Mouse (Mus musculus) lung, embryonic 15.5 days (tissue): Measurements from ENCODE around the gene Usp7. TPM values are rescaled to one million over a fixed set of nuclear protein-coding genes. Genes with fewer than 3 reads are reported as not detected.

ENCODE experiments used
- ATAC-seq: fragments of 200-750 bp; cut with Nextera tagmentation; 2 replicates; pipeline ENCODE4 v1.8.0; 2017; ENCODE audit warnings: moderate number of reproducible peaks, borderline replicate concordance; ENCODE audit not compliant: low FRiP score, low TSS enrichment; ENCODE audit errors: extremely low read depth
- H3K27ac ChIP-seq: fragments of 300-500 bp; sonication (generic); 2 replicates; pipeline ENCODE4 v1.5.1; 2015; ENCODE audit warnings: moderate library complexity, mild to moderate bottlenecking, inconsistent platforms
- H3K27me3 ChIP-seq: fragments of 300-500 bp; sonication (generic); 2 replicates; pipeline ENCODE4 v1.6.1; 2015; ENCODE audit warnings: inconsistent platforms
- H3K36me3 ChIP-seq: fragments of 300-500 bp; sonication (generic); 2 replicates; pipeline ENCODE4 v1.6.1; 2015; ENCODE audit warnings: inconsistent platforms
- H3K4me1 ChIP-seq: fragments of 300-500 bp; sonication (generic); 2 replicates; pipeline ENCODE4 v1.6.1; 2015; ENCODE audit warnings: inconsistent platforms
- H3K4me2 ChIP-seq: fragments of 300-500 bp; sonication (generic); 2 replicates; pipeline ENCODE4 v1.6.1; 2015; ENCODE audit warnings: inconsistent platforms, mild to moderate bottlenecking, moderate library complexity
- H3K4me3 ChIP-seq: fragments of 300-500 bp; sonication (generic); 2 replicates; pipeline ENCODE4 v1.5.1; 2015; ENCODE audit warnings: mild to moderate bottlenecking, inconsistent platforms
- H3K9ac ChIP-seq: fragments of 300-500 bp; sonication (generic); 2 replicates; pipeline ENCODE4 v1.6.1; 2015; ENCODE audit warnings: inconsistent platforms
- H3K9me3 ChIP-seq: fragments of 300-500 bp; sonication (generic); 2 replicates; pipeline ENCODE4 v1.6.1; 2016; ENCODE audit warnings: inconsistent platforms
- WGBS: fragments of 180-500 bp; shearing (Covaris S2); methylation state at CpG from one replicate; pipeline ENCODE4 v1.1.7; 2015; 5-methylcytosine and 5-hydroxymethylcytosine counted together
- polyA plus RNA-seq: library from polyadenylated mRNA; unstranded; fragments of >200 nt; fragmentation: Nextera tagmentation; extraction: Ambion mirVana; gene quantifications from 2 replicates; pipeline ENCODE4 v1.2.1, GENCODE M21; 2015

Usp7 gene
- polyA plus RNA-seq, 1 experiment from 2014 or later = 24.8 TPM

DNA sequence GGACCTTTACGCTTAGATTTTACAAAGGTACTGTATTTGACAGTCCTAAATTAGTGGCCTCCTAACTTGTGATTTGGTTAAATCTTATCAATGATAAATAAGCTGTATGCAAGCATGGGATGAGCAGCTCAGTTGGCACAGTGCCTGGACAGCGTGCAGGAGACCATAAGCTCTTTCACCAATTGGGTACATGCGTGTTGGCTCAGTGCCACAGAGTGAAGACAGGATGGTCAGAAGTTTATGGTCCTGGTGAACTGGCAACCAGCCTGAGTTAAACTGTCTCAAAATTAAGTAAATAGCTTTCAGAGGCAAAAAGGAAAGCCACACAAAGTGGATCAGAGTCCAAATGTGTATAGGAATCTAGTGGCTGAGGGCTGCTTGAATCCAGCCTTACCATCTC is 91.5 kb downstream of the Usp7 start:
- Histone ChIP-seq H3K27ac (no peak overlapping the region), H3K4me2 (no peak overlapping the region), H3K9me3 (no peaks in the 10 kb centered on the region), H3K4me1 (no peaks in the 10 kb centered on the region), H3K36me3 (peaks cover 92% of the 10 kb centered on the region), H3K9ac (no peak overlapping the region), H3K27me3 (no peaks in the 10 kb centered on the region), H3K4me3 (no peak overlapping the region)
- no peak for ATAC-seq
- WGBS = 57% methylated on average over 3 of the region's 3 CpGs

DNA sequence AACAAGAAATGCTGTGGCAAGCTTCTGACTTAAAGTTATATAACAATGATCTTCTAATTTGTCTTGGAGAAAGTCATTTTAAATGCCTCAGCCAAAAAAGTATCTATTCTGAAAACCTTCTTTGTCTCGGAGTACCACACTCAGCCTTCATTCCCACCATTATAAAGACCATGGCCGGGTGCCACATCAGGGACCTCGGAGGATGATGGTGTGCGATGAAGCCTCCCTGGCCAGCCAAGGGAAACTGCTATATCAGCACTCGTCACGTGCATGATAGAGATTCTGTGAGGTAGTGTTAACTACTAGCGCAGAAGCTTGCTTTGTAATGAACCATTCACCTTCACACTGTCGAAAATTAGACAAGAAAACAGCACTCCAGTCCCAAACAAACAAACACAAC is 92.6 kb downstream of the Usp7 start:
- peaks cover 93% of the 10 kb centered on the region for H3K36me3 ChIP-seq
- 87% methylated on average over 8 of the region's 8 CpGs for WGBS
- H3K9ac ChIP-seq = no peak overlapping the region
- H3K9me3 ChIP-seq = no peaks in the 10 kb centered on the region
- H3K27me3 ChIP-seq = no peaks in the 10 kb centered on the region
- no peak for ATAC-seq
- no peaks in the 10 kb centered on the region for H3K4me1 ChIP-seq
- H3K4me2 ChIP-seq = no peak overlapping the region
- no peak overlapping the region for H3K27ac ChIP-seq
- no peak overlapping the region for H3K4me3 ChIP-seq

DNA sequence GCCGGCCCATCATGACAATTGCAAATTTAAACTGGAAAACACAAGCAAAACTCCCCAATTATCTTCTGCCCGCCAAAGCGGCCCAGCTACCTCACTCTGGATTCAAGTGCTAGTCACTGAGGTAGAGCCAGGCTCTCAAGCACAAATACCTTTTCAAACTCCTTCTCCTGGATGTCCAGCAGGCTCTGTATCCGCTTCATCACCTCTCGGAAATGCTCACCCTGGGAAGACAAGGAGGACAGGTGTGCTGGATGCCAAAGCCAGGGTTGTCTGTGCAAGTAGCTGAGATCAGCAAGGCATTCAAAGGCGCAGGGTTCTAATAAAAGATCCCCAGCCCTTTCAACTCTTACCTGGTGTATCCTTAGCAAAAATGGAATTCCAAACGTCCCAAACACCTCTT is 100.9 kb downstream of the Usp7 start:
- H3K27ac ChIP-seq = no peak overlapping the region
- no peak for ATAC-seq
- H3K9ac ChIP-seq = no peak overlapping the region
- no peaks in the 10 kb centered on the region for H3K9me3 ChIP-seq
- 86% methylated on average over 7 of the region's 7 CpGs for WGBS
- peaks cover 82% of the 10 kb centered on the region for H3K36me3 ChIP-seq
- H3K4me2 ChIP-seq = no peak overlapping the region
- no peak overlapping the region for H3K4me3 ChIP-seq
- H3K27me3 ChIP-seq = no peaks in the 10 kb centered on the region
- H3K4me1 ChIP-seq = no peaks in the 10 kb centered on the region

DNA sequence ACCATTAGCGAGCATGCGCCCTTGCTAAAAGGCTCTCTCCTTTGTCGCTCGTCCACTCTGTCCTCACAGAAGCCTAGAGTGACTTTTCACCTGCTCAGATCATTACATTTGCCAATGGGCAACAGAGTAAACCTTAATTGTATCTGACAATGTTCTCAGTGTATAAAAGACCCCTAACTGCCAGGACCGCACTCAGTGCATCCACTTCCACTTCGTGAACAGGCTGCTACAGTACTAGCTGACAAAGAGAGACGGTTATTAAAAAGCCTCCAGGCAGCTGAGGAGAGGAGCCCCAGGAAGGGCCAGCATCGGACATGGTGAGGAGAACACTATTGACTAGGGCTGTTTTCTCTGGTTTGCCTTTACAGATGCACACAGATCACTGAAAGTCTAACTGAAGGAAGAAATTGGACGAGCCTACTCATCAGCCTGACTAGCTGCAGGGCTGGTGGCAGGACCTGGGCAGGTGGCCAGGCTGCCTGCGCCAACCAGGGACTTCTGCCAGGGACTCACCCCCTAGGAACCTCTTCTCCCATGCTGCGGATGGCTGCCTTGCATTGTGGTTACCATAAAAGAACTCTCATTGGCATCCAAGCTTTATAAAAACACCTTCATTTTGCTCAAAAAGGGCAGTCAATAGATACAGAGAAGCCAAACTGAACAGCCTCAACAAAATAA is 102.0 kb downstream of the Usp7 start:
- Histone ChIP-seq H3K4me3 (no peak overlapping the region), H3K36me3 (peaks cover 75% of the 10 kb centered on the region)
- no peak for ATAC-seq

GRCm38 (mm10) chr16:8687559-8688112 is 104.5 kb downstream of the Usp7 start:
- no peak overlapping the region for H3K4me2 ChIP-seq
- peaks cover 52% of the 10 kb centered on the region for H3K36me3 ChIP-seq
- no peak for ATAC-seq
- H3K27me3 ChIP-seq = no peaks in the 10 kb centered on the region
- H3K4me3 ChIP-seq = no peak overlapping the region
- no peak overlapping the region for H3K9ac ChIP-seq
- no peaks in the 10 kb centered on the region for H3K4me1 ChIP-seq
- no peak overlapping the region for H3K27ac ChIP-seq
- H3K9me3 ChIP-seq = no peaks in the 10 kb centered on the region

More for the DNA sequence above, 102.0 kb downstream of the Usp7 start:
- 87% methylated on average over 11 of the region's 11 CpGs for WGBS
- H3K4me1 ChIP-seq = no peaks in the 10 kb centered on the region
- H3K27me3 ChIP-seq = no peaks in the 10 kb centered on the region
- H3K27ac ChIP-seq = no peak overlapping the region
- H3K9ac ChIP-seq = no peak overlapping the region
- no peak overlapping the region for H3K4me2 ChIP-seq
- no peaks in the 10 kb centered on the region for H3K9me3 ChIP-seq

DNA sequence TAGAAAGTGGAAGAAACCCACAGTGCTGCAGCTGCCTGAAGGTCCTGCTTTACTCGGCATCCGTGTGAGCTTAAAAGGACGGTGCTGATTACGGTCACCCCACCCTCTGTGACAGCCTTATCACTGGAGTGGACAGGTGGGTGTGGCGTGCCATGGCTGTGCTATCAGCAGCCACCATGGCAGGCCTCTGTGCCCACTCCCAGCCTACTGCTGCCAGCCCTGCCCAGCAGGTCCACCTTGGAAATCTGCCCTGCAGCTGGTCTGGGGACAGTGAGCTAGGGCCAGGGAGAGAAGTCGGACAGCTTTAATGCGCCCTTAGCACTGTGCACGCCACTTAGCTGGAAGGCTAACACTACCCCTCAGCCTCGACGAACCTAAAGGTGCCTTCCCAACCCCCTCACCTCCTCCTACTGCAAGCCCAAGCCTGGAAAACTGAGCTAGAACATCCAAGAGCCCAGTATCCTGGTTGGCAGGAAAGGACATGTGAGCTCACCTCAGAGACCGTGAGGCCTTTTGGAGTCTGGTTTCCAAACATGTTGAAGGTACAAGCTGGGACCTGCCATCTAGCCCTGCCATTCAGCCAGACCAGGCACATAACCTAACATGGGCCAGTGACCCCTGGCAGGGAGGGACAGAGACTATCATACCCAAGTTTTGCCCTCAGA is 105.1 kb downstream of the Usp7 start:
- Histone ChIP-seq H3K27ac (no peak overlapping the region), H3K9ac (no peak overlapping the region), H3K9me3 (no peaks in the 10 kb centered on the region), H3K27me3 (no peaks in the 10 kb centered on the region), H3K36me3 (peaks cover 46% of the 10 kb centered on the region), H3K4me2 (no peak overlapping the region), H3K4me3 (no peak overlapping the region), H3K4me1 (no peaks in the 10 kb centered on the region)
- ATAC-seq = peak; percentile 74
- WGBS = 79% methylated on average over 11 of the region's 11 CpGs

DNA sequence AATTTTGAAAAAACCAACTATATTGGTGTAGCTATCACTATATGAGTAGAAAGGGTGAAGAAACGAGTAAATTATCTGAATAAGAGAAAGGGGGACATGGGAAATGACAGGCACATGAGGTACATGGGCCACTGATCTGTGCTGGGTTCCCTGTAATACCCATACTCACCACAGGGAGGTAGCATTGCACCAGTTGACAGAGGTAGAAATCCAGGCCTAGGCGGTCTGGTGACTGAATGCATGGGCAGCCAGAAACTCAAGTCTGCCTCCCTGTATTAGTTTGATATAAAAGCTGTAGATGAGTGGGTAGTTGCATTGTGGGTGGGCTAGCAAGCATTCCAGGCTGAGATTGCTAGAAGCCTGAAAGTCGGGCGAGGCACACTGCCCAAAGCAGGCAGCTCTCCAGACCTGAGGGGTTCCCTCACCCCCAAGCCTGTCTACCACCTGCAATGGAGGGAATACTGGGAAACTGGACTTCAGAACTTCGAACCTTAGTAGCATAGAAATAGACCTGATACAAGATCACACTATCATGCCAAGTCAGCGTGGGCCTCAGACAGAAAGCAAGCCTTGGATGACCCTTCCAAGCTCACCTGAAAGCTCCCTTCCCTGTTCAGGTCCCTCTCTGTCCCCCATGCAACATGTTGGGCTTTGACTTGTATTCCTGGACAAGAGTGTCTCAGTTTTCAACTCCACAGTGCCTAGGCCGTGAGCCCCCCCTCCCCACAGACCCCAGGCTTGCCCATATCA is 105.8 kb downstream of the Usp7 start:
- H3K36me3 ChIP-seq = peaks cover 39% of the 10 kb centered on the region
- H3K4me3 ChIP-seq = no peak overlapping the region
- no peaks in the 10 kb centered on the region for H3K27me3 ChIP-seq
- H3K9me3 ChIP-seq = no peaks in the 10 kb centered on the region
- no peak overlapping the region for H3K9ac ChIP-seq
- ATAC-seq = peak; percentile 66; the same call in 1 of the 2 replicates
- no peak overlapping the region for H3K4me2 ChIP-seq
- H3K27ac ChIP-seq = no peak overlapping the region
- WGBS = 60% methylated on average over 7 of the region's 7 CpGs
- no peaks in the 10 kb centered on the region for H3K4me1 ChIP-seq

GRCm38 (mm10) chr16:8685087-8685486 is 107.0 kb downstream of the Usp7 start:
- peaks cover 27% of the 10 kb centered on the region for H3K36me3 ChIP-seq
- no peak overlapping the region for H3K4me3 ChIP-seq
- no peaks in the 10 kb centered on the region for H3K9me3 ChIP-seq
- no peaks in the 10 kb centered on the region for H3K4me1 ChIP-seq
- no peaks in the 10 kb centered on the region for H3K27me3 ChIP-seq
- ATAC-seq = no peak
- H3K27ac ChIP-seq = no peak overlapping the region
- no peak overlapping the region for H3K4me2 ChIP-seq
- no peak overlapping the region for H3K9ac ChIP-seq
- 47% methylated on average over 4 of the region's 4 CpGs for WGBS

DNA sequence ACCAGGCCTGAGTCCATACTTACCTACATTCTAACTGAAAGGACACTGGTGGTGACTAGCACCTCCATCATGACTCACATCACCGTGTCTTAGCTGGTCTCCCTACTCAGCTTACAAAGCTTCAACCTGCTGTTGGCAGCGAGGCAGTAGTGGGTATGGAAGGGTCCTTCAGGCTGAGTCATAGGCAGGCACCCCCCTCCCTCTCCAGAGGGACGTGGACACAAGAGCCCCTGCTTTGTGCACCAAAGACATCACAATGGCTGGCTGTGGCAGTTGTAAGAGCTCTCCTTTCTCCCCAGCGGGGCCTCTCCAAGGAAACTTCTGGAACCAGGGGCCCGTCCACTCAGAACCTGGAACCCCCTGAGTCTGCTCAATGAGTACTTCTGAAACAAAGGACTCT is 111.6 kb downstream of the Usp7 start, which contains the start of gene Gm5767:
TSS of gene Gm5767 (plus strand) at position 301 of the 400 bp plus-strand sequence.
- ATAC-seq = no peak
- H3K9me3 ChIP-seq = no peaks in the 10 kb centered on the region

DNA sequence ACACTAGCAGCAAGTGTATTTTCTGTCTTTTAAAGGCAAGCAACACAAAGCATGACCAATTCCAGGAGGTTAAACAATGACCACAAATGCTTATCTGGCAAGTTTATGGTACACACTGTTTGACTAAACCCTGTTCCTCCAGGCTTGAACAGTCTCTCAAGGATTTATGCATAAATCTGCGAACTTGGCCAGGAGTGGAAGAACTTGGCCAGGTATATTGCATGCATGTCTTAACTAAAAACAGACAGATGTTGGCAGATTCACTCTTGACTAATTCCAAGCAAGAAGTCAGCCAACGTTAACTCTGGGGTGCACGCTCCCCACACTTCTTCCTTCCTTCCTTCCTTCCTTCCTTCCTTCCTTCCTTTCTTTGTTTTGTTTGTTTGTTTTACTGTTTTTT is 112.3 kb downstream of the Usp7 start:
- no peak overlapping the region for H3K4me3 ChIP-seq
- H3K36me3 ChIP-seq = no peaks in the 10 kb centered on the region
- H3K27ac ChIP-seq = no peak overlapping the region
- H3K27me3 ChIP-seq = no peaks in the 10 kb centered on the region; the same call in 1 of the 2 replicates
- no peaks in the 10 kb centered on the region for H3K9me3 ChIP-seq
- no peaks in the 10 kb centered on the region for H3K4me1 ChIP-seq
- WGBS = 68% methylated on average over 3 of the region's 3 CpGs
- no peak overlapping the region for H3K4me2 ChIP-seq
- ATAC-seq = no peak
- H3K9ac ChIP-seq = no peak overlapping the region

More for the DNA sequence above, 111.6 kb downstream of the Usp7 start, which contains the start of gene Gm5767:
- H3K36me3 ChIP-seq = no peaks in the 10 kb centered on the region
- H3K4me1 ChIP-seq = no peaks in the 10 kb centered on the region
- H3K27me3 ChIP-seq = no peaks in the 10 kb centered on the region
- H3K9ac ChIP-seq = no peak within 1 kb of the TSS
- no peak within 1 kb of the TSS for H3K4me2 ChIP-seq
- 64% methylated on average over 5 of the region's 5 CpGs for WGBS
- no peak within 1 kb of the TSS for H3K4me3 ChIP-seq
- H3K27ac ChIP-seq = no peak within 1 kb of the TSS

- H3K4me3 ChIP-seq = no peak overlapping the region
- H3K27me3 ChIP-seq = no peaks in the 10 kb centered on the region; the same call in 1 of the 2 replicates
- no peak for ATAC-seq
- H3K9ac ChIP-seq = no peak overlapping the region
- no peaks in the 10 kb centered on the region for H3K9me3 ChIP-seq
- H3K36me3 ChIP-seq = no peaks in the 10 kb centered on the region
- H3K27ac ChIP-seq = no peak overlapping the region
- WGBS = 72% methylated on average over 4 of the region's 4 CpGs
- no peaks in the 10 kb centered on the region for H3K4me1 ChIP-seq
- no peak overlapping the region for H3K4me2 ChIP-seq
Observed at GRCm38 (mm10) chr16:8678676-8679075, 113.4 kb downstream of the Usp7 start.

DNA sequence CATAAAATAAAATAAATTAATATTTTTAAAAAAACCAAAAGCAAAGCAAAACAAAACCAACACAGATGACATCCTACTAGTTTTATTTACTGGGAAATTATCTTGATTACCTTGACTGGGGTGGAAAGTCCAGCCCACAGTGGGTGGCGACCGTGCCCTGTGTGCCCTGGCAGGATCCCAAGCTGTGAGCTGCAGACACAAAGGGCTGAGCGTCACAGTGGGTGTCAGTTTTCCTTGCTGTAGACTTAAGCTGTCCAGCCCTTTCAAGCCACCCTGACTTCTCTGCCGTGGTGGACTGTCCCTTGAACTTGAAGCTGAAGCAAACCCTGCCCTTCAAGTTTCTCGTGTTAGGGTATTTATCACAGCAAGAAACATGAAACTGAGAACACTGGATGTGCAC is 114.1 kb downstream of the Usp7 start:
- Histone ChIP-seq H3K4me1 (no peaks in the 10 kb centered on the region), H3K27me3 (no peaks in the 10 kb centered on the region; the same call in 1 of the 2 replicates), H3K4me2 (no peak overlapping the region), H3K36me3 (no peaks in the 10 kb centered on the region), H3K9me3 (no peaks in the 10 kb centered on the region), H3K27ac (no peak overlapping the region), H3K4me3 (no peak overlapping the region), H3K9ac (no peak overlapping the region)
- WGBS = 46% methylated on average over 5 of the region's 5 CpGs
- ATAC-seq = no peak
